Mouse (Mus musculus): ENCODE results near the gene Serpina9. TPM values are rescaled to one million over a fixed set of nuclear protein-coding genes. Genes with fewer than 3 reads are reported as not detected.

Serpina9 gene
- polyA plus RNA-seq, 1 experiment: 0.39 TPM

DNA sequence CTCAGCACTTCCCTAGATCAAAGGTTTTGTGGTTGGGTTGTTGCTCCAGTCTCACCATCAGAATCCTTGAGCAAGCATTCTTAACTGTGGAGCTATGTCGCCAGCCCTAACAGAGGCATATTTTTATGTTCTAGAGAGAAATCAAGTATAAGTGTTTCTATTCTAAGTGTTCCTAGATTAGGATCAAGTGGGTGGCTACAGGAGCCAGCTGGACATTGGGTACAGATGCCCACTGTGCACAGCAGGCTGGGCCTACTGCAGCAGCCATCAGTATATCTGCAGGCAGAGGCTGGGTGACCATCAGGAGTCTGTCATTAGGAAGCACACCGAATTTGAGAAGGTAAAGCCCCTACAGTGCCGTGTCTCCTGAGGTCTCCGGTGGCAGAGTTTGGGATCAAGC lies 42.5 kb downstream of the Serpina9 start:
- no peak for DNase-seq

DNA sequence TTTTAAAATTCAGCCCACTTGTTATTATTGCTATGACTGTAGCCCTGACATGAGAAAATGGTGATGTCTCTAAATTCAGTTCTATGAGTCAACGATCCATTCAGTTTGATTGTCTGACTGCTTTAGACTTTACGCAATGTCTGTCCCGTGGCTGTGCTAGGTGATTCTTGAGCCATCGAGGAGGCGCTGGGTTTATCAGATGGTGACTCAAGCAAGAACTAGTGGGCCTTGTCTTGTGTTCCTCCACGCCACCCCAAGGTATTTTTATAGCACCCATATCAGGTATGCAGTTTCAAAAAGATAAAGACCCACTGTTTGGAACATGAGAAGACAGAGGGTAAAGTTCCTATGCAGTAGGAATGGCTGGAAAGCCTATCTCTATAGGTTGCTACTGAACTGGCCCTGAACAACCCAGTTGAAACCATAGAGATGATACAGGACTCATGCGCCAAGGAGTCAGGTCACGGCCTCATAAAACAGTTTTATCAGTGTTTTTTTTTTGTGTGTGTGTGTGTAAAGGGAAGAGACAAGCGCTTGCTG lies 43.9 kb downstream of the Serpina9 start:
- Histone ChIP-seq H3K36me3 (ENCODE audit: control insufficient read depth, insufficient read depth, low read length) (no peaks in the 10 kb centered on the region), H3K27me3 (ENCODE audit: control insufficient read depth, insufficient read depth, low read length) (no peaks in the 10 kb centered on the region), H3K4me1 (replicated peaks; ENCODE audit: control insufficient read depth, insufficient read depth, low read length) (no peaks in the 10 kb centered on the region), H3K4me3 (ENCODE audit: control insufficient read depth, insufficient read depth, low read length) (no peak overlapping the region), H3K27ac (ENCODE audit: control insufficient read depth, insufficient read depth, low read length) (no peak overlapping the region)
- 94% methylated on average over 9 of the region's 9 CpGs for WGBS
- DNase-seq: no peak
- no peak for TF ChIP-seq POLR2A (IDR thresholded peaks at IDR 0.05; ENCODE audit: control insufficient read depth, extremely low read depth, insufficient read depth, low read length, poor library complexity)
- no peak for TF ChIP-seq CTCF (IDR thresholded peaks at IDR 0.05; ENCODE audit: borderline replicate concordance, control insufficient read depth, extremely low read depth, insufficient read depth, low read length, poor library complexity)

More for the DNA sequence above, 42.5 kb downstream of the Serpina9 start:
- Histone ChIP-seq H3K4me1 (replicated peaks; ENCODE audit: control insufficient read depth, insufficient read depth, low read length) (no peaks in the 10 kb centered on the region), H3K36me3 (ENCODE audit: control insufficient read depth, insufficient read depth, low read length) (no peaks in the 10 kb centered on the region), H3K27me3 (ENCODE audit: control insufficient read depth, insufficient read depth, low read length) (no peaks in the 10 kb centered on the region), H3K4me3 (ENCODE audit: control insufficient read depth, insufficient read depth, low read length) (no peak overlapping the region), H3K27ac (ENCODE audit: control insufficient read depth, insufficient read depth, low read length) (no peak overlapping the region)
- no peak for TF ChIP-seq CTCF (IDR thresholded peaks at IDR 0.05; ENCODE audit: borderline replicate concordance, control insufficient read depth, extremely low read depth, insufficient read depth, low read length, poor library complexity)
- TF ChIP-seq POLR2A (IDR thresholded peaks at IDR 0.05; ENCODE audit: control insufficient read depth, extremely low read depth, insufficient read depth, low read length, poor library complexity): no peak
- WGBS: 94% methylated on average over 4 of the region's 4 CpGs

DNA sequence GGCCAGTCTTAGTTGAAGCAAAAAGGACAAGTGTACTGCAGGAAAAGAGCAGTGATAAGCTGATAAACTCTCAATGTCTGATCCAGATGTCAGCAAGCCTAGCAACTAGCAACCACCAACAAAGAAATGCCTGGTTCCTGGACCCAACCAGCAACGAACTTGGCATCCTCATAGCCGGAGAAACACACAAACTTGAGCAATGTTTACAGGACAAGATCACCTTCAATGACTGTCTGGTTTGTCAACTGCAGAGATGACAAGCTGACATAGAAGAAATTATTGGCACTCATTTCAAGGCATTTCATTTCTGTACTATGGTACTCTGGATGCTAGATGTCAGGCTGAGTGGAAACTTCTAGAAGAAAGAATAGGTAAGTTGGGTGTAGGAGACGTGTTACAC lies 46.8 kb downstream of the Serpina9 start:
- Histone ChIP-seq H3K27ac (ENCODE audit: control insufficient read depth, insufficient read depth, low read length) (no peak overlapping the region), H3K36me3 (ENCODE audit: control insufficient read depth, insufficient read depth, low read length) (no peaks in the 10 kb centered on the region), H3K4me1 (replicated peaks; ENCODE audit: control insufficient read depth, insufficient read depth, low read length) (no peaks in the 10 kb centered on the region), H3K4me3 (ENCODE audit: control insufficient read depth, insufficient read depth, low read length) (no peak overlapping the region), H3K27me3 (ENCODE audit: control insufficient read depth, insufficient read depth, low read length) (no peaks in the 10 kb centered on the region)
- DNase-seq: no peak
- TF ChIP-seq CTCF (IDR thresholded peaks at IDR 0.05; ENCODE audit: borderline replicate concordance, control insufficient read depth, extremely low read depth, insufficient read depth, low read length, poor library complexity): no peak
- no peak for TF ChIP-seq POLR2A (IDR thresholded peaks at IDR 0.05; ENCODE audit: control insufficient read depth, extremely low read depth, insufficient read depth, low read length, poor library complexity)
- 72% methylated on average over 3 of the region's 3 CpGs for WGBS

DNA sequence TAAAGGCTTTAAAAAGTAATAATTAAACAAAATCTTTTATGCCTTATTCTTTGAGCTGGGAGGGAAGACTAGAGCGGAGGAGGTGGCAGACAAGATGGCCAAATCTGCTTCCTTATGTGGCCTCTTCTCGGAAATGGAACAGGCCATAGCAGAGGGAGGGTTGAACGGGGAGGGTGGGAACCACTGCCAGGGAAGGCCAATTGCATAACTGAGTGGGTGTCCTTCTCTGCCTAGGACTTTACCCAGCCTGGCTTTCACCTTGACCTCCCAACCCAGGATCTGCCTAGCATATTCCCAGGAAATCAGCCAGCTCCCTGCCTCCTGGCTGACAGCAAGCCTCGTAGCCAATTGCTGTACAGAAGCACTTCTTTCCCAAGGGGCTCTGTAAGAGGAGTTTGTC lies 50.3 kb downstream of the Serpina9 start:
- DNase-seq: no peak
- Histone ChIP-seq H3K36me3 (ENCODE audit: control insufficient read depth, insufficient read depth, low read length) (no peaks in the 10 kb centered on the region), H3K27me3 (ENCODE audit: control insufficient read depth, insufficient read depth, low read length) (no peaks in the 10 kb centered on the region), H3K4me3 (ENCODE audit: control insufficient read depth, insufficient read depth, low read length) (no peak overlapping the region), H3K27ac (ENCODE audit: control insufficient read depth, insufficient read depth, low read length) (no peak overlapping the region), H3K4me1 (replicated peaks; ENCODE audit: control insufficient read depth, insufficient read depth, low read length) (no peaks in the 10 kb centered on the region)
- TF ChIP-seq CTCF (IDR thresholded peaks at IDR 0.05; ENCODE audit: borderline replicate concordance, control insufficient read depth, extremely low read depth, insufficient read depth, low read length, poor library complexity): no peak
- no peak for TF ChIP-seq POLR2A (IDR thresholded peaks at IDR 0.05; ENCODE audit: control insufficient read depth, extremely low read depth, insufficient read depth, low read length, poor library complexity)
- WGBS: 90% methylated on average over 4 of the region's 4 CpGs

DNA sequence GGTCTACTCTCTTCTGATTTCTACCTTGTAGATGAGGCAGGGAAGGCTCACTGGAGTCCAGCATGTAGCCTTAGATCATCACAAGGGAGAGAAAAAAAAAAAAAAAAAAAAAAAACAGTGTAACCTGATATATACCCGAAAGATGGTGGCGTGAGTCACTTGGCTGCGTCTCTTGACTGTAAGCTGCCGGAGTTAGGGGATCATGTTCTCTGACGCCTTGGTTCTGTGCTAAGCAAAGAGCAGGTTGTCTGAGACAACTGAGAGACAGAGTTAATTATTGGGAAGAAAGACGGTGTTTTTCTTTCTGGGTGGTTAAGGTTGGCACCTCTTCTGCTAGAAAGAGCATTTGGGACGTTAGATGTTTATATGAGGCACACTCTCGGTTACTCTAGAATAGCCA lies 50.7 kb downstream of the Serpina9 start:
- Histone ChIP-seq H3K36me3 (ENCODE audit: control insufficient read depth, insufficient read depth, low read length) (no peaks in the 10 kb centered on the region), H3K4me3 (ENCODE audit: control insufficient read depth, insufficient read depth, low read length) (no peak overlapping the region), H3K27me3 (ENCODE audit: control insufficient read depth, insufficient read depth, low read length) (no peaks in the 10 kb centered on the region), H3K4me1 (replicated peaks; ENCODE audit: control insufficient read depth, insufficient read depth, low read length) (no peaks in the 10 kb centered on the region), H3K27ac (ENCODE audit: control insufficient read depth, insufficient read depth, low read length) (no peak overlapping the region)
- no peak for DNase-seq
- 92% methylated on average over 8 of the region's 8 CpGs for WGBS
- no peak for TF ChIP-seq POLR2A (IDR thresholded peaks at IDR 0.05; ENCODE audit: control insufficient read depth, extremely low read depth, insufficient read depth, low read length, poor library complexity)
- TF ChIP-seq CTCF (IDR thresholded peaks at IDR 0.05; ENCODE audit: borderline replicate concordance, control insufficient read depth, extremely low read depth, insufficient read depth, low read length, poor library complexity): no peak

DNA sequence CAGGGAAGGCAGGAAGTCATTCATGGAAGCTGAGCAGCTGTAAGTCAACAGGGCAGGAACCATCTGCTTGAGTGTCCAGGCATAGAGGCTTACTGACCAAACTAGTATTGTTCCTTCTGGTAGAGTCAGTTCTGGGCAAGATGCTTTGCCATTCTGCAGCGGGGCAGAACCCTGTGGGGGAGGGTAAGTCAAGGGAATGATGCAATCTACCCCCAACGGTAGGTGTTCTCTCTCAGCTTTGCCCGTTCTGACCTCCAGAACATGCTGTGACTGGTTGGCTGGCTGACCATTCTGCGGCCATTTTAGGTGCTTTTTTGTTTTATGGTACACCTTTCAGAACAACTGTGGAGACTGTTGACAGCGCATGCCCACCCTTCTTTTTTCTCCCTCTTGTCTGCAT lies 51.2 kb downstream of the Serpina9 start:
- no peak for TF ChIP-seq POLR2A (IDR thresholded peaks at IDR 0.05; ENCODE audit: control insufficient read depth, extremely low read depth, insufficient read depth, low read length, poor library complexity)
- TF ChIP-seq CTCF (IDR thresholded peaks at IDR 0.05; ENCODE audit: borderline replicate concordance, control insufficient read depth, extremely low read depth, insufficient read depth, low read length, poor library complexity): no peak
- 81% methylated on average over 5 of the region's 5 CpGs for WGBS
- H3K4me3 ChIP-seq (ENCODE audit: control insufficient read depth, insufficient read depth, low read length): no peak overlapping the region
- H3K4me1 ChIP-seq (replicated peaks; ENCODE audit: control insufficient read depth, insufficient read depth, low read length): no peaks in the 10 kb centered on the region
- no peaks in the 10 kb centered on the region for H3K36me3 ChIP-seq (ENCODE audit: control insufficient read depth, insufficient read depth, low read length)
- no peaks in the 10 kb centered on the region for H3K27me3 ChIP-seq (ENCODE audit: control insufficient read depth, insufficient read depth, low read length)
- no peak overlapping the region for H3K27ac ChIP-seq (ENCODE audit: control insufficient read depth, insufficient read depth, low read length)
- DNase-seq: no peak

DNA sequence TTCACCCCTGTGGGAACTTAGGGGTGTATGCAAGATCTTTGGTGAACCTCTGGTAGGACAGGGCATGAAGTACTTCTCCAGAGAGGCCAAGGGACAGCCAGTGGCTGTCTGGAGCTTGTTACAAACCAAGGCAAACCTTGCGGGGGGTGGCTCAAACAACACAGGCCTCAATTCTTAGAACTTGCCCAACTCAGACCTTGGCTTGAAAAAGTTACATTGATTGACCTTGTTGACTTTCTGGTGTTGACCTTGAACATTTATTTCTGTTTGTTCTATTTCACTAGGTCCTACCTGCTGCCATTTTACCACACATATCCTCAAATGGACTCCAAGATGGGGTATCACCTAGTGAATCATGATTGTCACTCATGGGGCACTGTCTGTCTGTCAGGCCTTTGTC lies 51.8 kb downstream of the Serpina9 start:
- H3K4me1 ChIP-seq (replicated peaks; ENCODE audit: control insufficient read depth, insufficient read depth, low read length): no peaks in the 10 kb centered on the region
- H3K27ac ChIP-seq (ENCODE audit: control insufficient read depth, insufficient read depth, low read length): no peak overlapping the region
- no peaks in the 10 kb centered on the region for H3K27me3 ChIP-seq (ENCODE audit: control insufficient read depth, insufficient read depth, low read length)
- no peaks in the 10 kb centered on the region for H3K36me3 ChIP-seq (ENCODE audit: control insufficient read depth, insufficient read depth, low read length)
- no peak overlapping the region for H3K4me3 ChIP-seq (ENCODE audit: control insufficient read depth, insufficient read depth, low read length)
- no peak for DNase-seq
- TF ChIP-seq POLR2A (IDR thresholded peaks at IDR 0.05; ENCODE audit: control insufficient read depth, extremely low read depth, insufficient read depth, low read length, poor library complexity): no peak
- no peak for TF ChIP-seq CTCF (IDR thresholded peaks at IDR 0.05; ENCODE audit: borderline replicate concordance, control insufficient read depth, extremely low read depth, insufficient read depth, low read length, poor library complexity)
- WGBS: 97% methylated on average over 1 of the region's 1 CpGs

Data from thymus, adult 2 months (tissue).